Mouse (Mus musculus): ENCODE results near the gene Gprin1.

Gprin1 gene

DNA sequence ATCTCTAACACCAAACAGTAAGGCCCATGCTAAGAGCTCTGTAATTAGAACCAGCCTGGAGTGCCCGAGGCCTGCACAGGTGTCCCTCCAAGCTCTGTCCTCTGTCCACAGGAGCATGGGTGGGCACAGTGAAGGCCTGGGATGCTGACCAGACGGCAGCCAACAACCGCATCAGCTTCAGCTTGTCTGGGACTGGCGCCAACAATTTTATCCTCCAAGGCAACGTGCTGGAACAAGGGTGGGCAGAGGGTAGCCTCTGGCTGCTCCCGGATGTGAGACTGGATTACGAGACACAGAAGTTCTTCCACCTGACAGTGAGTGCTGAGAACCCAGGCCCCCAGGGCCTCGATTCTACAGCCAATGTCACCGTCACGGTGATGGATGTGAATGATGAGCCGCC is 23.5 kb downstream of the Gprin1 start:
- in situ Hi-C loops (cut with MboI, MseI) = no loop called here

DNA sequence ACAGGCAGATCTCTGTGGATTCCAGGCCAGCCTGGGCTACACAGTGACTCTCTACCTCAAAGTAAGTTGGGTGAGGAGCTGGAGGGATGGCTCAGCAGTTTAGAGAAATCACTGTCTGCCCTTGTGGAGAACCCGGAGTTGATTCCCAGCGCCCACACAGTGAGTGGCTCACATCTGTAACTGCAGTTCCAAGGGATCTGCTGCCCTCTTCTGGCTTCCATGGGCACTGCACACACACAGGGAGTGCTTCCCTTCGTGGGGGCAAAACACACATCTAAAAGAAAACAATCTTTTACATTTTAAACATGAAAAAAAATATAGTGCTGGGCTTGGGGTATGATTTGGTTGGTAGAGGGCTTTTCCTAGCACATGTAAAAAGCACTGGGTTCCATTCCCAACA is 26.5 kb downstream of the Gprin1 start:
- in situ Hi-C loops (cut with MboI, MseI) = no loop called here

DNA sequence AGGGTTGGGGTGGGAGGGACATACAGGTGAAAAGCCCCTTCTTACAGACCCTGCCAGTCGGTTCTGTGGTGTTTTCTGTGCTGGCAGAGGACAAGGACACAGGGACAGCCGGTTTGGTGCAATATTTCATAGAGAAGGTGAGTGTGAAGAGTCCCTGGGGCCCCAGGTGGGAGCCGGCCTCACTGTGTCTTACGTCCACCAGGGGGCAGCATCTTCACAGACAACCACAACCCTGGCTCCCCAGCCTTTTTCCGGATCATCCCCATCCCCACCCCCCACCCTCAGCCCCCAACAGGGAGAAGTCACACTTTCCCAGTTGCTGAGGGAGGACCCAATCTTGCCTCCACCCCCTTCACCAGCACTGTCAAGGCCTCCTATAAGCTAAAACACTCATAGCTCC is 32.8 kb downstream of the Gprin1 start:
- in situ Hi-C loops (cut with MboI, MseI) = no loop called here

GRCm38 (mm10) chr13:54714996-54715395 is 34.7 kb downstream of the Gprin1 start:
- in situ Hi-C loops (cut with MboI, MseI) = no loop called here

GRCm38 (mm10) chr13:54714393-54714792 is 35.3 kb downstream of the Gprin1 start:
- in situ Hi-C loops (cut with MboI, MseI) = no loop called here

- in situ Hi-C loops (cut with MboI, MseI) = no loop called here
Observed at GRCm38 (mm10) chr13:54710866-54711265, 38.8 kb downstream of the Gprin1 start.

GRCm38 (mm10) chr13:54704890-54705289 is 44.8 kb downstream of the Gprin1 start:
- in situ Hi-C loops (cut with MboI, MseI) = no loop called here

DNA sequence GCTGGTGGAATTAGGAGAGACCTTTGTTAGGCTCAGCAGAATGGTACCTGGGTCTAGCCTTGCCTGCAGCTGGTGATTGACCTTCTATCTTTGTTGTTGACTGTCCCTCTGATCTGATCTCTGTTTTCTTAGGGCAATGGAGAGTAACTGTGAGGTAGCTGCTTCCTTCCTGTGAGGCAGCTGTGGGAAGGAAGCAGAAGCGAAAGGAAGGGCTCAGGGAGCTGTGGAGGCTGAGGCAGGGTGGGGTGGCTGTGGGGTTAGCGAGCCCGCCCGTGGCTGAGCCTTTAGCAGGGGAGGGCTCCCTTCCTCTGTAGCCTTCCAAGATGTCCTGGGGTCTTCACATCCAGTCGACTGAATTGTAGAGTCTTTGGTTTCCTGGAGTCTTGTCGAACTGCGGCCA is 47.2 kb downstream of the Gprin1 start:
- in situ Hi-C loops (cut with MboI, MseI) = no loop called here

- in situ Hi-C loops (cut with MboI, MseI) = no loop called here
Observed at GRCm38 (mm10) chr13:54701243-54701642, 48.4 kb downstream of the Gprin1 start, which contains the start of gene Cdhr2. Cdhr2 (plus strand) TSS chr13:54701461.

DNA sequence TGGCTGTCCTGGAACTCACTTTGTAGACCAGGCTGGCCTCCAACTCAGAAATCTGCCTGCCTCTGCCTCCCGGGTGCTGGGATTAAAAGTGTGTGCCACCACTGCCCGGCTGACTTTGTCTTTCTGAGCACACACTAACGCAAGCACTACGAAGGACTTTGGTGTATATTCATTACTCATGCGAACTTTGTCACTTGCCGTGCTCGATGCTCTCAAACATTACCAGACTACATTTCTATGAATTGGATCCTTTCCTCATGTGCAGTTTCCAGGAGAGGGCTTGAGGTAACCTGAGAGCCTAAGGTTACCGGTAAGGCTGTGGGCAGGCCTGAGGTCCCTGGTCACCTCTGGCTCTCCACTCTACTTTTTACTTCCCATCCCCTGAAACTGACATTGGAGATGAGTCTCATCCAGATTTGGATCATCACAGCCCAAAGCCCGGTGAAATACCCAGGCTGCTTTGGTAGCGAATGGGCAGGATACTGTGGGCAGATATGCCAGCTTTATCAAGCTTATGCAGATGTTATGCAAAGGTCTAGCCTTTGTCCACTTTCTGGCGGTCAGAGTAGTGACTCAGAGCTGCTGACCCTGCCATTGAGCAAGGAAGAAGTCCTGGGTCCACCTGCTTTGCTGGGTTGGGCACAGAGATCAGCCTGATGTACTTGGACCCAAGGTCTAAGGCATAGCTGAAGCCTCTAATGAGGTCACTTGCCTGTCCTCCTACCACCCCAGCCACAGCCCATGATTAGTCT is 54.0 kb downstream of the Gprin1 start:
- in situ Hi-C loops (cut with MboI, MseI) = no loop called here

GRCm38 (mm10) chr13:54694348-54695060 is 55.2 kb downstream of the Gprin1 start:
- in situ Hi-C loops (cut with MboI, MseI) = no loop called here

- in situ Hi-C loops (cut with MboI, MseI) = no loop called here
Observed at GRCm38 (mm10) chr13:54693558-54694347, 55.9 kb downstream of the Gprin1 start, which contains the start of gene Rnf44. Rnf44 (minus strand) TSS chr13:54693907.

- in situ Hi-C loops (cut with MboI, MseI) = no loop called here
Observed at GRCm38 (mm10) chr13:54692711-54693557, 56.7 kb downstream of the Gprin1 start.

DNA sequence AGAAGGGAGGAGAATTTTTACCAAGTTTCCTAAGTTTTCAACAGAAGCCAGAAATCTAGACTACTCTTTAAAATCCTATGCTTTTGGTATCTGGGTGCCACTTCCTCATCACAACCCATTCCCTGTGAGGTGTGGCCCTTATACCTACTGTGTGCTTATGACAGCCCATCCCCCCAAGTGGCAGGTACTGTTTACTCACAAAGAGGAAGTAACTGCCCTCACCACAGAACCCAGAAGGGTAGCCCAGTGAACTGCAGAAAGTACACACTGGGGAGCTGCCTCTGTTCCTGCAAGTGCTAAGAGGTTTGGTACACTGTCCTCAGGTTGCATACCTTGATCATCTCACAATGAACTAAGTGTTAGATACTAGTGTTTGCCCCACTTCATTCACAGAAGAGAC is 57.9 kb downstream of the Gprin1 start:
- in situ Hi-C loops (cut with MboI, MseI) = no loop called here

GRCm38 (mm10) chr13:54690151-54690740 is 59.4 kb downstream of the Gprin1 start:
- in situ Hi-C loops (cut with MboI, MseI) = no loop called here

GRCm38 (mm10) chr13:54687575-54688424 is 61.9 kb downstream of the Gprin1 start:
- in situ Hi-C loops (cut with MboI, MseI) = no loop called here

- in situ Hi-C loops (cut with MboI, MseI) = no loop called here
Observed at GRCm38 (mm10) chr13:54687096-54687495, 62.6 kb downstream of the Gprin1 start.
